Mouse (Mus musculus) urinary bladder, postnatal 10 days (tissue): Measurements from ENCODE around the gene Vwa2.

ENCODE experiments used
- DNase-seq: peaks from one replicate; pipeline ENCODE4 v3.0.0; 2022; ENCODE audit warnings: low spot score

Gene Vwa2

GRCm38 (mm10) chr19:56873816-56874600 lies at the start of gene Vwa2:
TSS of gene Vwa2 (plus strand) at chr19:56874249.
- no peak for DNase-seq

- DNase-seq = no peak
These were observed 47.9 kb upstream of the Vwa2 start, which contains the start of gene Tdrd1 for GRCm38 (mm10) chr19:56826047-56826631. TSS of gene Tdrd1 (plus strand) at chr19:56826209.

DNA sequence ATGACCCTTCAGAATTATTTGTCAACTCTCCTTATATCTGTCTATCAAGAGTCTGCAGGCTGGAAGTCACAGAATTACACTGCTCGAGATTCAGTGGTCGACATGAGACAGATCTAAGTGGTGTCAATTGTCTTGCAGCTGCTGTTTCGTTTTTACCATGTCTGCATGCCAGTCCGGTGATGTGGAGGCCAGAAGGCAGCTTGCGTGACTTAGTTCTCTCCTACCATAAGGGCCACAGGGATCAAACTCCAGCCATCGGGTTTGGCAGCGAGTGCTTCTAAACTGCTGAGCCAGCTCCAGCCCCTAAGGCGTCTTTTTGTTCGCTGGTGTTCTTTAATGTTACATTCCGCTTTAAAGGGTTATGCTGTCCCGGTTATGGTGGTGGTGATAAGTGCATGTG lies 45.7 kb upstream of the Vwa2 start:
- DNase-seq = no peak

DNA sequence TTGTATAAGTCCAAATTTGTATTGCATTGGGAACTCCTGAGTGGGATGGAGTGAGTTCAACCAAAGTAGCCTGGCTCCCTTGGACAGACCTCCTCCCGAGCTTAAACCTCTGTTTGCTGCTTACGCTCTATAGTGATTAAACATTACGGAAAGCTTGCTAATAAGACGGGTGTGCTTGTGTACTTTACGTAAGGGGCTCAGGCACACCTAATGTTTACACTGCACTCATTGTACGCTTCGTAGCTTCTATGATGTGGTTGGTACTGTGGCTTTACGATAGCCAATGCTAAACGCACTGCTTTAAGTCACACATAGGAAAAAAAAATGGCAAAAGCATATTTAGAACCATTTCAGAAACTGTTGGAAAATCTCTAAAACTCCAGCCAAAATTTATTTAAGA lies 44.8 kb upstream of the Vwa2 start:
- no peak for DNase-seq

GRCm38 (mm10) chr19:56830163-56830562 lies 43.9 kb upstream of the Vwa2 start:
- DNase-seq = no peak

- DNase-seq = no peak
These were observed 38.7 kb upstream of the Vwa2 start for GRCm38 (mm10) chr19:56835340-56835739.

GRCm38 (mm10) chr19:56838942-56839706 lies 34.9 kb upstream of the Vwa2 start:
- no peak for DNase-seq

DNA sequence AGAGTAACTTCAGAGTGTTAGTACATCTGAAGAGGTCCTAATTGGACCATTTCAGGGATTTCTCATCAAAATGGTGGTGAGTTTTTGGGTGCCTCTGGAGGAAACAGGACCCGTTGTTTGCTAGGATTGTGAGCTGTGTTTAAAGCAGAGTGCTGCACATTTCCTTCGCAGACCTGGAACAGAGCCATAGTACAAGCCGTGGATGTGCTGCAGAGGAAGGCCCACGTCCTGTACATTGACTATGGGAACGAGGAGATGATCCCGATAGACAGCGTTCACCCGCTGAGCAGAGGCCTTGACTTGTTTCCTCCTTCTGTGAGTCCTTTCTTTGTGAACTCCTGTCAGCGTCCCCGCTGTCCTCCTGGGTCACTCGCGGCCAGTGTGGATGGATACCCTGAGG lies 31.1 kb upstream of the Vwa2 start:
- DNase-seq = no peak

DNA sequence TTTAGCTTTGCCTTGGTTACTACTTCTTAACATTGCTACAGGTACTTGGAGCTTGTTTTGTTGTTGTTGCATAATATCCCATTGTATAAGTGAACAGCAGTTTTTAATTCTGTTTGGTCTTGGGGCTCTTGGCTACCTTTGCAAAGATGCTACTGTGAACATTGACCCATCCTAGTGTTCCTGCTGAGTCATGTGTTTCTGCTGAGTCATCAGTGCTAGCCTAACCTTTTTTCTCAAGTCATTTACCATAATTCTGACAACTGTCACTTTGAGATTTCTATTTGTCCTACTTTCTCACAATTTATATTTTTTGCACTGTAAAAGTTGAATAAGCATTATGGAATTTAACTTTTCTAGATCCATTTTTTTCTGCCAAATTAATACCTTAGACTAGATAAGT lies 21.5 kb upstream of the Vwa2 start:
- DNase-seq = no peak

DNA sequence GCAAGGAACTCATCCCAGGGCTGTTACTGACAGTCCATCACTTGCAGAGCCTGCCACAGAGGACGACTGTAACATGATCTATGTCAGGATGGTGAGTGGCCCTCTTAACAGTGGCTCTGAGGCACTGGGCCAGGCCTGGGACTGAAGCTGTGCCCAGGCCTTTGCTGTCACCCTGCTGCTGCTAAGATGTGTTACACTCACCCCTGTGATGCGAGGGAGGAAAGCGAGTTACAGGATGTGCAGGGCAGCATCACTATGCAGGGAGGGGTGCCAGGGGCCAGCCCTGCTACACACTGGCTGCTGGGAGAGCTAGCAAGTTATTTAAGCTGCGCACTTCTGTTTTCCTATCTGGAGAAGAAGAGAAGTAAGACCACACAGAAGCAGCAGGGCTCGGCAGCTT lies 17.6 kb upstream of the Vwa2 start:
- DNase-seq = no peak

DNA sequence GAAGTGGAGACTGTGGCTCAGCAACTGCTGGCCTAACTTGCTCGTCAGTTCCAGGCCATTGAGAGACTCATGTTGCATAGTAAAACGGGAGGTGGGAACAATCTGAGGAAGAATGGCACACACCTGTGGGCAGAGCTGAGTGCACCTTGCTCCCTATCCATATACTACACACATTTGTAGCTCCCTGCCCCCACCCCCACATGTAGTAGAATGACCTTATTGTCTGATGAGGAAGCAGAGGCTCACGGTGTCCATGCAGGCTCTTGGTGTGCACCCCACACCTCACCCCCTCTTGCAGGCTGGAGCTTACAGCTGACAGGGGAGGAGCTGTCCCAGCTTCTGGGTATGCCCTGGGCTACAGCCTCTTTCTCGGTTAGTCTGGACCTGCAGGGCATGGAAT lies 6.3 kb upstream of the Vwa2 start:
- no peak for DNase-seq

GRCm38 (mm10) chr19:56874601-56875315 lies 709 bp downstream of the Vwa2 start:
- no peak for DNase-seq

- no peak for DNase-seq
These were observed 3.3 kb downstream of the Vwa2 start for GRCm38 (mm10) chr19:56877364-56877763.

DNA sequence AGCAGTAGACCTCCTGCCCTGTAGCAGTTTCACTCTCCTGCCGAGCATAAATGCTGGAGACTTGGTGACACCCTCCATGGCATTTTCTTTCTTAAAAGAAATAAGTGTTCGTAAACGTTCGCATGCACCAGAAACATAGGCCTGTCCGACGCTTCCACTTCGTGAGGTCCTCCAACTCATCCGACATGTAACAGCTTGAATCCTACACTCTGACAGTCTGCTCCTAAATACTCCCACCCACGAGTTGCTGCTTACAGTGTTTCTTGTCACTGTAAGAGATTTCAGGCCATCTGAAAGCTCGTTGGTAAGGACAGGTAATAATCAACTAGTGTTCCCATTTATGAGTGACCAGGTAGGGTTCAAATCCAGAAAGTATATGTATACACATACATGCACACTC lies 13.8 kb downstream of the Vwa2 start:
- DNase-seq = no peak

DNA sequence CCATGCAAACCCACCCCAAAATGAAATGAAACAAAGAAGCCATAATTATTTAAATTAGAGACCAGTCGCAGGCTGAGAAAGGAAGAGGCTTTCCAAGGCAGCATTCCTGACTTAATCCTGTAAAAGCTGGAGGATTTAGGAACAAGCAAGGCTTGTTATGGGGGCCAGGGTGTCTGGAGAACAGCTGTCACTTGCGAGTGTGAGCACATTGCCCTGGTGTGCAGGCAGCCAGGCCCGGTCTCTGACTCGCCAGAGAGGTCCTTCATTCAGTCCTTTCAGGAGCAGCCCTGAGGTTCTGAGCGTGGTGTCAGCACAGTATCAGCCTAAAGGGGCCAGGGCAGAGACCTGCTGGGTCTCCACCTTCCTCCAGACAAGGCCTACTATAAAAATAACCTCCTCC lies 14.6 kb downstream of the Vwa2 start:
- no peak for DNase-seq

- no peak for DNase-seq
These were observed 17.4 kb downstream of the Vwa2 start for GRCm38 (mm10) chr19:56891438-56891837.

DNA sequence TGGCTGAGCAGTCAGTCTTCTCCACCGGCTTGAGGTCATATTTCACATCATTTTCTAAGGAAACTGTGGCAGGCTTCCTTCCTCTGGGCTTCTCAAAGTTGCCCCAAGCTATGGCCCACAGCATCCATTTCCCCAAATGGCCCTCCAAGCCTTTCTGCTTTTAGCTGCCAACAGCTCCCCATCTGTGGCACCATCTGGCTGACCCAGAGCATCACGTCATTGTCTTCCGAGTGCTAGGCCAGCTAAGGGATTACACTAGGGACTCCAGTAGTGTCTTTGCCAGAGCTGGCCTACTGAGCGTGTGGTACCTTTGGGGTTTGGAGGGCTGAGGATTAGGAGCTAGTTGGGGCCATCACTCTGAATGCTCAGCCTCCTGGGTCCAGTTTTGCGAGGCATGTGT lies 18.5 kb downstream of the Vwa2 start:
- no peak for DNase-seq

DNA sequence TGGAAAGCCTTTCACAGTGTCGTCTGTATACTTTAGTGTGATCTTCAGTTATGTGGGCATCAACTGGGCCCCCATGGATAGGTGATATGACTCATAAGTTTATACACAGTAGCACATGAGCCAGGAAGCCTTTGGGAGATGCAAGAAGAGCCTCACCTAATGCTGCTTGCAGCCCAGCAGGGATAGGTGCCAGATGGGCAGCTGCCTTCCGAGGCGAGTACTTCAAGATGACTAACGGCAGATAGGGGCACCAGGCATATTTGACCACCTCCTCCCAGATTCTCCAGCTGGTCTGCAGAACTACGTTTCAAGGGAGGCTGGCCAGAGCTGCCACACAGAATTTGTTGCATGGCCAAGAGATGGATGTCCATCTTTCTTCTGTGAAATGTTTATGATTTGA lies 19.3 kb downstream of the Vwa2 start:
- DNase-seq = no peak

- DNase-seq = no peak
These were observed 23.6 kb downstream of the Vwa2 start for GRCm38 (mm10) chr19:56897654-56898053.

GRCm38 (mm10) chr19:56904095-56904494 lies 30.0 kb downstream of the Vwa2 start:
- DNase-seq = no peak

DNA sequence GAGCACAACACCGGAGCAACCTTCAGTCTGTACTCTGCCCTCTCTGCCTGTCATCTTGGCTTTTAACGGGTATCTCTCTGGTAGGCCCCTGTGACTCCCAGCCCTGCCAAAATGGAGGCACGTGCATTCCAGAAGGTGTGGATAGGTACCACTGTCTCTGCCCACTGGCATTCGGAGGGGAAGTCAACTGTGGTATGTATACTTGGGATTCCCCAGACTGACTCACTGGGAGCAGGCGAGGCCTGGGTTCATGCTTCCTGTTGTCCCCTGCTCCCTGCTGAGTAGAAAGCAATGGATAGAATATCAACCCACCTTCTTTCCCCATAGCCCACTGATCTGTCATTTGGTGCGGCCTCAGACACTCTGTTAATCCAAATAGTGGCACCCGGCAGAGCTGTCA lies 31.3 kb downstream of the Vwa2 start:
- DNase-seq = no peak

GRCm38 (mm10) chr19:56907850-56908249 lies 33.8 kb downstream of the Vwa2 start:
- DNase-seq = no peak
